Mouse (Mus musculus): ENCODE results near the gene Fam171a1.

GRCm38 (mm10) chr2:3118969-3119368, 4.9 kb downstream of the Fam171a1 start:
- TF ChIP-seq CTCF (IDR thresholded peaks at IDR 0.05; ENCODE audit: control insufficient read depth, insufficient read depth, low read length) (no peak), POLR2A (IDR thresholded peaks at IDR 0.05; ENCODE audit: borderline replicate concordance, control insufficient read depth, low read depth, low read length) (no peak)

Data from bone marrow, adult 2 months (tissue).